In the genomic region with DNA sequence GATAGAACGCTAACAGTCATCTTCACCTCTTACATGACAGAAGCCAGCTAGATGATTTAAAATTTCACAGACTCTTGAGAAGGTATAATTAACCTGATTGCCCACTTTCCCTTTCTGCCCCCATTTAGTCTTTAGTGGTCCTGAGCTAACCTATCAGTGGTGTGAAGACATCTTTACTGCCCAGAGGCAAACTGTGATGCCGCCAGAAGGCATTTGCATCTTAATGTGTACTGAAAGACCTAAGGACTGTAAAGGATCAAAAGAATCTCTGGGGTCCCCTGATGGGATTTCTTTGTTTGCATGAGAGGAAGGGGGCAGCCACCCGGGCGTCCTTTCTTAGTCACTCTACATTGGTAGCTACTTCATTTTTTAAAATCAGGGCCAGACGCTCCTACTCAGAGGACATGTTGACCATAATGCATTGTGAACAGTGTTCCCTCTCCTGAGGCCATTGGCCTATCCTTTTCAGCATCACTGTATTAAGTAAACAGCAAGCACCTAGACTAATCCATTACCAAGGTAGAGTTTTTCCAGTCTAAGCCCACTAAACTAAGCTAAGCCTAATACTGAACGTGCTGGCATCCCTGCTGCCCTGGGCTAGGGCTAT, we compare ENCODE assay signal across 32 mouse cellular contexts. TPM values are rescaled to one million over a fixed set of nuclear protein-coding genes. Genes with fewer than 3 reads are reported as not detected.
DNase-seq lines count a peak whose midpoint lies in the region; ATAC-seq and TF ChIP-seq lines count a peak whose summit lies in the region.
"Had no signal": no experiment of that assay in that cellular context is flagged by ENCODE, and none has a peak within 500 bp of the region (broad histone marks: within the 10 kb centered on the region; RNA-seq: fewer than 3 reads in every experiment).

No protein-coding gene starts in this region.

- TF ChIP-seq POLR2A in heart, adult 2 months (IDR thresholded peaks at IDR 0.05; ENCODE audit: insufficient read depth, low read depth, low read length), result no peak
- no peak for TF ChIP-seq POLR2A in brain, embryonic 14.5 days (IDR thresholded peaks at IDR 0.05; ENCODE audit: borderline replicate concordance, extremely low read depth, insufficient read depth, insufficient read length, poor library complexity, severe bottlenecking)

- H3K79me2 ChIP-seq in heart, adult 2 months (replicated peaks; ENCODE audit: control insufficient read depth, insufficient read depth, low read length), result no peaks in the 10 kb centered on the region

- TF ChIP-seq EP300 in heart, adult 2 months (IDR thresholded peaks at IDR 0.05; ENCODE audit: insufficient read depth, low read depth, low read length), result no peak

- no peak overlapping the region for H3K9ac ChIP-seq in heart, adult 2 months (ENCODE audit: low read depth, low read length)
- no peak overlapping the region for H3K9ac ChIP-seq in neural tube, embryonic 11.5 days (ENCODE audit: low read length)
- H3K9ac ChIP-seq in neural tube, embryonic 14.5 days (replicated peaks; ENCODE audit: low read depth, low read length), result no peak overlapping the region
- H3K9ac ChIP-seq: embryonic facial prominence, embryonic 15.5 days; forebrain, embryonic 12.5 days; forebrain, postnatal 0 days; heart, embryonic 13.5 days; liver, embryonic 12.5 days; liver, postnatal 0 days; neural tube, embryonic 13.5 days had no signal

- H3K9me3 ChIP-seq in neural tube, embryonic 11.5 days (ENCODE audit: control insufficient read depth, low read length), result no peaks in the 10 kb centered on the region
- H3K9me3 ChIP-seq in neural tube, embryonic 14.5 days (ENCODE audit: control insufficient read depth, low read length), result no peaks in the 10 kb centered on the region
- H3K9me3 ChIP-seq: embryonic facial prominence, embryonic 10.5 days; embryonic facial prominence, embryonic 15.5 days; forebrain, embryonic 12.5 days; heart, embryonic 13.5 days; hindbrain, embryonic 10.5 days; liver, embryonic 12.5 days; megakaryocyte, embryonic 14.5 days; neural tube, embryonic 13.5 days had no signal

- H3K27ac ChIP-seq in heart, adult 2 months, result peak overlapping the region; percentile 26; the same call in 1 of the 2 replicates
- no peak overlapping the region for H3K27ac ChIP-seq in neural tube, embryonic 11.5 days (ENCODE audit: low read depth, low read length)
- no peak overlapping the region for H3K27ac ChIP-seq in neural tube, embryonic 14.5 days (ENCODE audit: low read depth, low read length)
- H3K27ac ChIP-seq: embryonic facial prominence, embryonic 10.5 days; embryonic facial prominence, embryonic 15.5 days; forebrain, embryonic 12.5 days; heart, embryonic 13.5 days; hindbrain, embryonic 10.5 days; hindbrain, postnatal 0 days; liver, embryonic 12.5 days; neural tube, embryonic 13.5 days had no signal

- H3K4me3 ChIP-seq in heart, adult 2 months, result no peak overlapping the region
- no peak overlapping the region for H3K4me3 ChIP-seq in neural tube, embryonic 11.5 days (ENCODE audit: low read depth, low read length)
- no peak overlapping the region for H3K4me3 ChIP-seq in neural tube, embryonic 14.5 days (ENCODE audit: low read depth, low read length)
- H3K4me3 ChIP-seq: embryonic facial prominence, embryonic 10.5 days; embryonic facial prominence, embryonic 15.5 days; forebrain, embryonic 12.5 days; heart, embryonic 13.5 days; hindbrain, embryonic 10.5 days; liver, embryonic 12.5 days; megakaryocyte, embryonic 14.5 days; neural tube, embryonic 13.5 days had no signal

- intact Hi-C loops in heart, adult 2 months (cut with DNase I), result loop anchor here (5.0 to 10.0 kb wide), 2 partner anchors 49 to 87 kb away; a partner anchor contains a TSS
- intact Hi-C loops in heart, postnatal 14 days (cut with DNase I), result no loop called here

- no peaks in the 10 kb centered on the region for H3K27me3 ChIP-seq in heart, adult 2 months (ENCODE audit: control insufficient read depth, insufficient read depth, low read length)
- H3K27me3 ChIP-seq in neural tube, embryonic 11.5 days (ENCODE audit: control insufficient read depth, insufficient read depth, low read length), result no peaks in the 10 kb centered on the region
- H3K27me3 ChIP-seq in neural tube, embryonic 14.5 days (ENCODE audit: control insufficient read depth, insufficient read depth, low read length), result no peaks in the 10 kb centered on the region
- H3K27me3 ChIP-seq: embryonic facial prominence, embryonic 15.5 days; forebrain, embryonic 12.5 days; heart, embryonic 13.5 days; liver, embryonic 12.5 days; neural tube, embryonic 13.5 days had no signal

- H3K4me2 ChIP-seq in neural tube, embryonic 11.5 days (ENCODE audit: low read depth), result no peak overlapping the region
- H3K4me2 ChIP-seq in neural tube, embryonic 14.5 days (ENCODE audit: low read depth, low read length), result no peak overlapping the region
- H3K4me2 ChIP-seq: embryonic facial prominence, embryonic 15.5 days; forebrain, embryonic 12.5 days; heart, embryonic 13.5 days; liver, embryonic 12.5 days; neural tube, embryonic 13.5 days had no signal

- peak; percentile 31; the same call in 1 of the 2 replicates for ATAC-seq in neural tube, embryonic 11.5 days (ENCODE audit: insufficient read depth, low FRiP score, low TSS enrichment)
- peak; percentile 11; the same call in 1 of the 2 replicates for ATAC-seq in neural tube, embryonic 14.5 days (ENCODE audit: low read depth)
- ATAC-seq: forebrain, postnatal 0 days; hindbrain, postnatal 0 days; intestine, postnatal 0 days; liver, embryonic 12.5 days; liver, postnatal 0 days had no signal

- H3K36me3 ChIP-seq in heart, adult 2 months (ENCODE audit: control insufficient read depth, insufficient read depth, low read length), result peaks cover 26% of the 10 kb centered on the region
- H3K36me3 ChIP-seq in neural tube, embryonic 11.5 days (ENCODE audit: control insufficient read depth, insufficient read depth, low read length), result no peaks in the 10 kb centered on the region
- no peaks in the 10 kb centered on the region for H3K36me3 ChIP-seq in neural tube, embryonic 14.5 days (ENCODE audit: control insufficient read depth, insufficient read depth, low read length)
- H3K36me3 ChIP-seq: embryonic facial prominence, embryonic 10.5 days; embryonic facial prominence, embryonic 15.5 days; forebrain, embryonic 12.5 days; hindbrain, embryonic 10.5 days; liver, embryonic 12.5 days; neural tube, embryonic 13.5 days had no signal

- peaks cover 17% of the 10 kb centered on the region for H3K4me1 ChIP-seq in heart, adult 2 months (ENCODE audit: control insufficient read depth, insufficient read depth, low read length)
- peaks cover 5% of the 10 kb centered on the region; the same call in 1 of the 2 replicates for H3K4me1 ChIP-seq in neural tube, embryonic 11.5 days (ENCODE audit: control insufficient read depth, insufficient read depth, low read length)
- no peaks in the 10 kb centered on the region for H3K4me1 ChIP-seq in neural tube, embryonic 14.5 days (ENCODE audit: control insufficient read depth, insufficient read depth, low read length)
- H3K4me1 ChIP-seq: embryonic facial prominence, embryonic 15.5 days had no signal

- no peak for TF ChIP-seq CTCF in heart, adult 2 months (IDR thresholded peaks at IDR 0.05)
- no peak for TF ChIP-seq CTCF in brain, embryonic 14.5 days (IDR thresholded peaks at IDR 0.05; ENCODE audit: borderline replicate concordance, extremely low read depth, insufficient read depth, insufficient read length)

- DNase-seq in heart, adult 2 months, result no peak
- no peak for DNase-seq in heart, postnatal 14 days
- DNase-seq in neural tube, embryonic 11.5 days (ENCODE audit: low spot score), result no peak
- DNase-seq in neural tube, embryonic 10.5 days (ENCODE audit: extremely low spot score, low spot score), result no peak
- DNase-seq in brain, embryonic 14.5 days (ENCODE audit: low read depth), result peak; percentile 10
- no peak for DNase-seq in thymus, postnatal 0 days (ENCODE audit: low spot score)
- no peak for DNase-seq in yolk sac, embryonic 10.5 days (ENCODE audit: low spot score)
- DNase-seq: adrenal gland, adult 8-10 months; cerebellum, adult 8-10 months; cerebellum, postnatal 25 days; forebrain, postnatal 0 days; gastrocnemius, postnatal 14 days; heart, adult 18-20 months; heart, postnatal 10 days; kidney, postnatal 36 days; layer of hippocampus, postnatal 36 days; left cerebral cortex, postnatal 4 days; liver, postnatal 0 days; lung, postnatal 4 days; retina, postnatal 1 day; right cerebral cortex, postnatal 14 days had no signal

- WGBS in heart, adult 2 months, result 85% methylated on average over 6 of the region's 6 CpGs
- WGBS in neural tube, embryonic 11.5 days, result 11% methylated on average over 6 of the region's 6 CpGs
- WGBS in neural tube, embryonic 14.5 days, result 14% methylated on average over 6 of the region's 6 CpGs

RNA-seq across cellular contexts. Expression of a gene that starts 30.4 kb away (rescaled TPM):
- 10 to 100 TPM; 35.9 to 42.6 TPM for total RNA-seq in heart, adult 2 months (2021)
- polyA plus RNA-seq in heart, adult 2 months (2012; rRNA removed), result 14.5 and 24.5 TPM in 2 replicates
- 10 to 100 TPM; 37.4 to 43.2 TPM for total RNA-seq in heart, postnatal 14 days (2021)
- 8.7 and 8.9 TPM in 2 replicates for polyA plus RNA-seq in neural tube, embryonic 11.5 days (2014; fragmentation: Nextera tagmentation; extraction: Ambion mirVana)
- 40.4 and 47.8 TPM in 2 replicates for polyA plus RNA-seq in brain, embryonic 14.5 days (2012; rRNA removed)
- polyA plus RNA-seq in neural tube, embryonic 14.5 days (2014; fragmentation: Nextera tagmentation; extraction: Ambion mirVana), result 12.9 and 13.3 TPM in 2 replicates
- 24.2 and 26.2 TPM in 2 replicates for polyA plus RNA-seq in thymus, postnatal 0 days (2015; fragmentation: Nextera tagmentation; extraction: Ambion mirVana)
